Mouse (Mus musculus): Measurements from ENCODE around the gene Dnaaf2. TPM values are rescaled to one million over a fixed set of nuclear protein-coding genes. Genes with fewer than 3 reads are reported as not detected.

Gene Dnaaf2
- polyA plus RNA-seq, 1 experiment = 1.9 TPM

GRCm38 (mm10) chr12:69157107-69157506, 41.1 kb downstream of the Dnaaf2 start:
- Histone ChIP-seq H3K27ac (ENCODE audit: insufficient read depth, low read length) (no peak overlapping the region), H3K4me3 (ENCODE audit: insufficient read depth, low read length) (peak overlapping the region; percentile 84; the same call in 1 of the 2 replicates), H3K4me1 (ENCODE audit: control insufficient read depth, insufficient read depth, low read length) (peaks cover 6% of the 10 kb centered on the region; the same call in 1 of the 2 replicates)
- TF ChIP-seq POLR2A (IDR thresholded peaks at IDR 0.05; ENCODE audit: low read depth, low read length) (no peak), CTCF (IDR thresholded peaks at IDR 0.05; ENCODE audit: borderline replicate concordance, insufficient read depth, low read length) (no peak)

GRCm38 (mm10) chr12:69156436-69156835, 41.8 kb downstream of the Dnaaf2 start:
- Histone ChIP-seq H3K4me1 (ENCODE audit: control insufficient read depth, insufficient read depth, low read length) (peaks cover 6% of the 10 kb centered on the region; the same call in 1 of the 2 replicates), H3K27ac (ENCODE audit: insufficient read depth, low read length) (no peak overlapping the region), H3K4me3 (ENCODE audit: insufficient read depth, low read length) (no peak overlapping the region)
- no peak; the same call in none of the 2 replicates for TF ChIP-seq POLR2A (IDR thresholded peaks at IDR 0.05; ENCODE audit: low read depth, low read length)
- TF ChIP-seq CTCF (IDR thresholded peaks at IDR 0.05; ENCODE audit: borderline replicate concordance, insufficient read depth, low read length) = no peak

- H3K4me3 ChIP-seq (ENCODE audit: insufficient read depth, low read length) = no peak overlapping the region
- no peak overlapping the region for H3K27ac ChIP-seq (ENCODE audit: insufficient read depth, low read length)
- peaks cover 6% of the 10 kb centered on the region; the same call in 1 of the 2 replicates for H3K4me1 ChIP-seq (ENCODE audit: control insufficient read depth, insufficient read depth, low read length)
- TF ChIP-seq POLR2A (IDR thresholded peaks at IDR 0.05; ENCODE audit: low read depth, low read length) = no peak; the same call in 1 of the 2 replicates
- TF ChIP-seq CTCF (IDR thresholded peaks at IDR 0.05; ENCODE audit: borderline replicate concordance, insufficient read depth, low read length) = no peak
Measured at GRCm38 (mm10) chr12:69155923-69156322, 42.3 kb downstream of the Dnaaf2 start.

- no peak for TF ChIP-seq POLR2A (IDR thresholded peaks at IDR 0.05; ENCODE audit: low read depth, low read length)
- Histone ChIP-seq H3K4me3 (ENCODE audit: insufficient read depth, low read length) (no peak overlapping the region), H3K27ac (ENCODE audit: insufficient read depth, low read length) (no peak overlapping the region), H3K4me1 (ENCODE audit: control insufficient read depth, insufficient read depth, low read length) (no peaks in the 10 kb centered on the region)
Measured at GRCm38 (mm10) chr12:69150049-69150448, 48.2 kb downstream of the Dnaaf2 start.

- Histone ChIP-seq H3K27ac (ENCODE audit: insufficient read depth, low read length) (no peak overlapping the region), H3K4me3 (ENCODE audit: insufficient read depth, low read length) (no peak overlapping the region), H3K4me1 (ENCODE audit: control insufficient read depth, insufficient read depth, low read length) (no peaks in the 10 kb centered on the region)
- TF ChIP-seq CTCF (IDR thresholded peaks at IDR 0.05; ENCODE audit: borderline replicate concordance, insufficient read depth, low read length) (no peak), POLR2A (IDR thresholded peaks at IDR 0.05; ENCODE audit: low read depth, low read length) (no peak)
Measured at GRCm38 (mm10) chr12:69147166-69147735, 51.0 kb downstream of the Dnaaf2 start.

GRCm38 (mm10) chr12:69143460-69143859, 54.8 kb downstream of the Dnaaf2 start:
- Histone ChIP-seq H3K27ac (ENCODE audit: insufficient read depth, low read length) (no peak overlapping the region), H3K4me3 (ENCODE audit: insufficient read depth, low read length) (no peak overlapping the region), H3K4me1 (ENCODE audit: control insufficient read depth, insufficient read depth, low read length) (no peaks in the 10 kb centered on the region)
- no peak for TF ChIP-seq CTCF (IDR thresholded peaks at IDR 0.05; ENCODE audit: borderline replicate concordance, insufficient read depth, low read length)
- TF ChIP-seq POLR2A (IDR thresholded peaks at IDR 0.05; ENCODE audit: low read depth, low read length) = no peak

- no peaks in the 10 kb centered on the region for H3K4me1 ChIP-seq (ENCODE audit: control insufficient read depth, insufficient read depth, low read length)
- TF ChIP-seq CTCF (IDR thresholded peaks at IDR 0.05; ENCODE audit: borderline replicate concordance, insufficient read depth, low read length) = no peak
- no peak for TF ChIP-seq POLR2A (IDR thresholded peaks at IDR 0.05; ENCODE audit: low read depth, low read length)
- no peak overlapping the region for H3K27ac ChIP-seq (ENCODE audit: insufficient read depth, low read length)
- no peak overlapping the region for H3K4me3 ChIP-seq (ENCODE audit: insufficient read depth, low read length)
Measured at GRCm38 (mm10) chr12:69139841-69140240, 58.4 kb downstream of the Dnaaf2 start.

- no peaks in the 10 kb centered on the region for H3K4me1 ChIP-seq (ENCODE audit: control insufficient read depth, insufficient read depth, low read length)
- TF ChIP-seq CTCF (IDR thresholded peaks at IDR 0.05; ENCODE audit: borderline replicate concordance, insufficient read depth, low read length) = no peak
- TF ChIP-seq POLR2A (IDR thresholded peaks at IDR 0.05; ENCODE audit: low read depth, low read length) = no peak
- no peak overlapping the region for H3K4me3 ChIP-seq (ENCODE audit: insufficient read depth, low read length)
- H3K27ac ChIP-seq (ENCODE audit: insufficient read depth, low read length) = no peak overlapping the region
Measured at GRCm38 (mm10) chr12:69139201-69139600, 59.0 kb downstream of the Dnaaf2 start.

Other genes starting within 250 kb of the Dnaaf2 start
- gene Rps29, start 39.2 kb downstream of the Dnaaf2 start, polyA plus RNA-seq (2011; ENCODE audit: insufficient read length, low read depth, missing spikeins) = 1,114 and 1,231 TPM in 2 replicates
- gene Lrr1, start 29.6 kb downstream of the Dnaaf2 start, polyA plus RNA-seq (2011; ENCODE audit: insufficient read length, low read depth, missing spikeins) = 2.6 and 4.7 TPM in 2 replicates
- gene Rpl36al, start 14.3 kb downstream of the Dnaaf2 start, polyA plus RNA-seq (2011; ENCODE audit: insufficient read length, low read depth, missing spikeins) = 395 and 420 TPM in 2 replicates
- 69.7 and 73.2 TPM in 2 replicates for gene Mgat2, start 14.3 kb downstream of the Dnaaf2 start, polyA plus RNA-seq (2011; ENCODE audit: insufficient read length, low read depth, missing spikeins)
- gene Gm49383, start 1.3 kb downstream of the Dnaaf2 start, polyA plus RNA-seq (2011; ENCODE audit: insufficient read length, low read depth, missing spikeins) = 3.7 and 4.4 TPM in 2 replicates
- 10.8 and 12.2 TPM in 2 replicates for gene Gm49384, start 5.8 kb upstream of the Dnaaf2 start, polyA plus RNA-seq (2011; ENCODE audit: insufficient read length, low read depth, missing spikeins)
- 10.0 and 11.9 TPM in 2 replicates for gene Pole2, start 29.8 kb upstream of the Dnaaf2 start, polyA plus RNA-seq (2011; ENCODE audit: insufficient read length, low read depth, missing spikeins)
- 5.9 and 6.7 TPM in 2 replicates for gene Klhdc1, start 42.7 kb upstream of the Dnaaf2 start, polyA plus RNA-seq (2011; ENCODE audit: insufficient read length, low read depth, missing spikeins)
- gene Klhdc2, start 98.3 kb upstream of the Dnaaf2 start, polyA plus RNA-seq (2011; ENCODE audit: insufficient read length, low read depth, missing spikeins) = 76.8 and 88.5 TPM in 2 replicates
- 57.2 and 70.2 TPM in 2 replicates for gene Nemf, start 158.7 kb upstream of the Dnaaf2 start, polyA plus RNA-seq (2011; ENCODE audit: insufficient read length, low read depth, missing spikeins)
- gene Arf6, start 173.7 kb upstream of the Dnaaf2 start, polyA plus RNA-seq (2011; ENCODE audit: insufficient read length, low read depth, missing spikeins) = 106 and 119 TPM in 2 replicates
- gene Gm9887, start 174.0 kb upstream of the Dnaaf2 start, polyA plus RNA-seq (2011; ENCODE audit: insufficient read length, low read depth, missing spikeins) = not detected in 2 replicates

Data from embryonic fibroblast, embryonic 13.5 days (primary cell).